Mouse (Mus musculus) embryo, embryonic 11 days (tissue): ENCODE results near the gene Fbxl12.
"Not testable (repeated sequence)": the region's sequence is repeated elsewhere in the genome, so short reads cannot be mapped to it uniquely, and the experiment has no call there.

Experiments
- DNase-seq: peaks from one replicate; pipeline ENCODE4 v3.0.0-alpha.2; 2015

Gene Fbxl12

GRCm38 (mm10) chr9:20651602-20652259, 7.2 kb upstream of the Fbxl12 start, which contains the start of gene Pin1:
Gene Pin1 (plus strand): TSS chr9:20652095.
- peak; percentile 98 for DNase-seq

DNA sequence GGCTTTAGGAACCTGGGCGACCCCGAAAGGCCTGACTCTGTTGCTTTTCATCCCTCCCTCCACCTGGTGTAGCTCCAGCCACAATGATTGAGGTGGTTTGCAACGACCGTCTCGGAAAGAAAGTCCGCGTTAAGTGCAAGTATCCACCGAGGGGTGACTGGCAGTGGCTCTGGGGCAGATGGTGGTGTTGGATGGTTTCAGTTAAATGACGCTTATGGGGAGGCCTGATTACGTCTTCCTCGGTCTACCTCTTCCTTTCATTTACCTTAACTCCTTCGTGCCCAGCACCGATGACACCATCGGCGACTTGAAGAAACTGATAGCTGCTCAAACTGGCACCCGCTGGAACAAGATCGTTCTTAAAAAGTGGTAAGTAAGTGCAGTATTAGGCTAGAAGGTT, 554 bp upstream of the Fbxl12 start:
- no peak for DNase-seq

GRCm38 (mm10) chr9:20643781-20644180, 786 bp downstream of the Fbxl12 start:
- no peak for DNase-seq

DNA sequence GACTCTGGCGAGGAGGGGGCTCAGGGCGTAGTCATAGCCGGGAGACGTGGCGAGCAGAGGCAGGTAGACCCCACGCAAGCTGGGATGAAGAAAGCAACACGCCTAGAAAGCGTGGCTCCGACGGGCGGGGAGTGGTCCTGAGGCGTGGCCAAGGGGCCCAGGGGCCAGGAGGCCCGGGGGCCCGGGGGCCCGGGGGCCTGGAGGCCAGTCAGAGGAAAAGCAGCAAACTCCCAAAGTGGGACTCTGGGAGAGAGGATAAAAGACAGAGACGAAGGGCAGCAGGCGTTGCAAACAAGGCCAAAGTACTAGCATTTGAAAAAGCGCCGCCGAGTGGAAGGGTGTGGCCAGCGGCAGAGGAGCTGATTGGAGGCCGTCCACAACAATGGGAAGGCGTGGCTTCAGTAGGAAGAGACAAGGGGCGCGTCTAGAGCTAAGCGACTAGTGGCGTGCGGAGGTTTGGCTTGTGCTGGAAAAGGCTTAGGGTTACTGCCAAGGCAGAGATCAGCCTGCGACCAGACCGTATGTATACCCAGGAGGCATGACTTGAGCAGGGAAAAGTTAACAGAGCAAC, 1.6 kb downstream of the Fbxl12 start:
- DNase-seq, result peak; percentile 95

DNA sequence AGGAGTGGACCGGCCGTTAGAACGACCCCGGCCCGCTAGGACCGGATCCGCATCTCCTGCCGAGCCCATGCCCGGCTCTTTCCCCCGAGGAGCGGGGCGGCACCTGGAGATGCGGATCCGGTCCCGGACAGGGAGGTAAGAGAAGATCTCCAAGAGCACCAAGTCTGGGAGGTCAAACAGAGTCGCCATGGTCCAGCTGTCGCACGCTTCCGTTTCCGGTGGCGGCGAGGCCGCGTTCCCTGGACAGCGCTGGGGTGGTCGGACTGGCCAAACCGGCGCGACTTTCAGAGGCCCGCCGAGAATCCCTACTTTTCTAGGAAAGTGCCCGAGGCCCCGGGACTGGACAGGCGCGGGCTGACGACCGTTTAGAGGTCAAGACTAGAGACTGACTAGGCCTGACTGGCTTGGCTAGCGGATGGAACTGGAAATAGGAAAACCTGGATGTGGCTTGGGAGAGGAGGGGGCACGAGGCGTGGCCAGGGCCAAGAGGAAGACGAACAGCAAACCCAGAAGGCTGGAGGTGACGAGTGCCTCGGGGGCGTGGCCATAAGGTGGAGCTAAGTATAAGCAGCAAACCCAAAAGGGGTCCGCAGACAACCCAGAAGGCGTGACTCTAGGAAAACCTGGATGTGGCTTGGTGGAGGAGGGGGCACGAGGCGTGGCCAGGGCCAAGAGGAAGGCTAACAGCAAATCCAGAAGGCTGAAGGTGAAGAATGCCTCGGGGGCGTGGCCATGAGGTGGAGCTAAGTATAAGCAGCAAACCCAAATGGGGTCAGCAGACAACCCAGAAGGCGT, 2.3 kb downstream of the Fbxl12 start, which contains the start of gene Ubl5:
Gene Ubl5 (plus strand): TSS at position 778 of the 795 bp plus-strand sequence.
- peak; percentile 97 for DNase-seq

- DNase-seq, result no peak
Measured at GRCm38 (mm10) chr9:20641501-20641900, 3.1 kb downstream of the Fbxl12 start.

DNA sequence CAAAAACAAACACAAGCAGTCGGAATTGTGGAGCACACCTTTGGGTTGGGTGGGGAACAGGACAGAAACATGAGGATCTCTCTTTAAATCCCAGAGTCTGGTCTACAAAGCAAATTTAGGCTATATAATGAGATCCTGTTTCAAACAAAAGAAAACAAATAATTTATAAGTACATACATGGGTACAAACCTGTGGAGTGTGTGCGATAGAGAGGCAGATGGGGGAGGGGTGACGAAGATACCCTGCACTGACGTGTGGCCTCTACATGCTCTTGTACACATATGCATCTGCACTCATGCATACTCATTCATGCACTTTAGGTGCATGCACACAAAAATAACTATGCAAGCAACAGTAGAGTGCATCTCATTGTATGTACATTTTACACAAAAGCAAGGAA, 5.1 kb downstream of the Fbxl12 start:
- DNase-seq, result no peak

GRCm38 (mm10) chr9:20638552-20638951, 6.0 kb downstream of the Fbxl12 start:
- no peak for DNase-seq

DNA sequence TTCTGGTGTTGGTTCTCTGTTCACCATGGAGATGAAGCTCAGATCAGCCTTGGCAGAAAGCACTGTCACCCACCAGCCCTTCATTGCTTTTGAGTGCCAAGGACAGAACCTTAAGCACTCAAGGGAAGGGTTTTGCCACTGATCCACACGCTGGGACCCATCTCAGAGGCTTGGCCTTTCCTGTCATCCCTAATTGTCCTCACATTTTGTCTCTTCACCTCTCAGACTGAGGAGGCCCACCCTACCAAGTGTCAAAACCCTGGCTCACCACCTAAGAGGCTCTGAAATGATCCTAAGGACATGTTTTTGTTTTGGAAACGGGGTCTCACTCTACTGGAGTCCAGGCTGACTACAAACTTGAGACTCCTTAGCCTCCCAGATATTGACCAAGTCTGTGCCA, 7.8 kb downstream of the Fbxl12 start:
- DNase-seq, result no peak

- DNase-seq, result no peak
Measured at GRCm38 (mm10) chr9:20636256-20636655, 8.3 kb downstream of the Fbxl12 start.

DNA sequence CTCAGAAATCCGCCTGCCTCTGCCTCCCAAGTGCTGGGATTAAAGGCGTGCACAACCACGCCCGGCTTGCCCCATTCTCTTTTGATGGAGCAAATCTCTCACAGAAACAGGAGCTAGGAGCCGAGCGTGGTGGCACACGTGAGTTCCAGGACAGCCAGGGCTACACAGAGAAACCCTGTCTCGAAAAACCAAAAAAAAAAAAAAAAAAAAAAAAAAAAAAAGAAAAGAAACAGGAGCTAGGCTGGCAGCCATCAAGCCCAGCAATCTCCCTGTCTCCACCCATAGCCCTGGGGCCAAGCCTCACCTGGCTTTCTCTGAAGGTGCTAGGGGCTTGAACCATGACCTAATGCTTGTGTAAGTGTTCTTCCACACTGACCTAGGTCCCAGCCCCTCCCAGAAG, 8.9 kb downstream of the Fbxl12 start:
- not testable (repeated sequence) for DNase-seq

DNA sequence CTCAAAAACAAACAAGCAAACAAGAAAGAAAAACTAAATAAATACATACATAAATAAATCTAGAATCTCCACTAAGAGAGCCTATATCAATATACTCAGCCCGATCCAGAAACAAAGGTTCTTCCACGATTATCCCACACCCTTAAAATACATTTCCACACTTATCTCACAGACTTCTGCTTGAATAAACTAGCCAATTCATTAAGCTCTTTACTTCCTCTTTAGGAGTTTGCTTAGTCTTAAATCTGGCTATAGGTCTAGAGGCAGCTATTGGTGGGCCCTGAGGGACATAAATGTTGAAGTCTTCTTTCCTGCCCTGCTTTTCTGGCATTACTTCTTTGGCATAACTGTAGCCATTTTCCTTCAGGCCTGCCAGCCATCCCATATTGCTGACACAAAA, 13.2 kb downstream of the Fbxl12 start:
- DNase-seq, result no peak

- DNase-seq, result no peak
Measured at GRCm38 (mm10) chr9:20616685-20617084, 27.9 kb downstream of the Fbxl12 start.

DNA sequence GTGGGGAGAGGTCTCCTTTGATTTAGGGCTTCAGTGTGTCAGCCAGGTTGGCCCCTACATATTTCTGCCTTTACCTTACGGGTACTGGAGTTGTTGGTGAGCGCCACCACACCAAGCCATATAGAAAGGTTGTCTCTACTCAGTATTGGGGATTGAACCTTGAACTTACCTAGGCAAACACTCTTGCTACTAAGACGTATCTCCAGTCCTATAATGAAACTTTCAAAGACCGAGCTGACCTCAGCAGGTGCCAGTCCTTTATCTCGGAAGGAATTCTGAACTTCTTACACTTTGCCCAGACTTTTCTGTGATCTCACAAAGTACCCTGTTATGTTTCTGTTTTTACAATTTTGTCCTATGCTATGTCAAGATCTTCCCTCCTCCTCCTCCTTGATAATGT, 32.6 kb downstream of the Fbxl12 start:
- no peak for DNase-seq

DNA sequence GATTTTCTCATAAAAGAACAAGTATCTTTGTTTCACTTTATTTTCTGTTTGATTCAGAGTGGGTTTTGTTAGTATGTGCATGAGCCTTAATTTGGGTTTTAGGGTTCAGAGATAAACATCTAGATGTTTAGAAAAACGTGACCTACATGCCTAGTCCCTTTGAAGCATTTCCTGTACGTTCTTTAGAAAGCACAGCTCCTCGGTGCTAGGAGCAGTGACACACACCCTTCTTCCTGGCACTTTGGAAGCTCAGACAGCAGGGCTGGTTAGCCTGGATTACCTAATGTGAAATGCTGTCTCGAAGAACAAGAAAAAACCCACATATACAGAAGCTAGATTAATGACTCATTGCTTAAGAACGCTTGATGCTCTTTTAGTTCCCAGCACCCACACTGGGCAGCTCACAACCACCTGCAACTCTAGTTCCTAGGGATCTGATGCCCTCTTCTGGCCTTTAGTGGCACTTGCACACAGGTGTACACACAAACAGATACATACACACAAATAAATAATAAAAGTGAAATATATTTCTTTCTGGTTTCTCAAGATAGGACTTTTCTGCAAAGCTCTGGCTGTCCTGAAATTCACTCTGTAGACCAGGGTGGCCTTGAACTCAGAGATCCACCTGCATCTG, 34.6 kb downstream of the Fbxl12 start:
- no peak for DNase-seq

- peak; percentile 95 for DNase-seq
Measured at GRCm38 (mm10) chr9:20607100-20607974, 37.2 kb downstream of the Fbxl12 start.

GRCm38 (mm10) chr9:20606269-20606668, 38.3 kb downstream of the Fbxl12 start:
- DNase-seq, result no peak

- DNase-seq, result no peak
Measured at GRCm38 (mm10) chr9:20601270-20601669, 43.3 kb downstream of the Fbxl12 start.

- DNase-seq, result peak; percentile 95
Measured at GRCm38 (mm10) chr9:20581175-20581634, 63.4 kb downstream of the Fbxl12 start, which contains the start of gene Zfp846. Gene Zfp846 (plus strand): TSS chr9:20581291.

GRCm38 (mm10) chr9:20576591-20576990, 68.0 kb downstream of the Fbxl12 start:
- no peak for DNase-seq

GRCm38 (mm10) chr9:20571060-20571459, 73.5 kb downstream of the Fbxl12 start:
- DNase-seq, result no peak
